Mouse (Mus musculus): ENCODE data around the gene Gpx3. TPM values are rescaled to one million over a fixed set of nuclear protein-coding genes. Genes with fewer than 3 reads are reported as not detected.
"Not testable (repeated sequence)": the region's sequence is repeated elsewhere in the genome, so short reads cannot be mapped to it uniquely, and the experiment has no call there.

Gpx3 gene
- total RNA-seq (2021) = 1 to 10 TPM; 8.6 to 9.7 TPM

DNA sequence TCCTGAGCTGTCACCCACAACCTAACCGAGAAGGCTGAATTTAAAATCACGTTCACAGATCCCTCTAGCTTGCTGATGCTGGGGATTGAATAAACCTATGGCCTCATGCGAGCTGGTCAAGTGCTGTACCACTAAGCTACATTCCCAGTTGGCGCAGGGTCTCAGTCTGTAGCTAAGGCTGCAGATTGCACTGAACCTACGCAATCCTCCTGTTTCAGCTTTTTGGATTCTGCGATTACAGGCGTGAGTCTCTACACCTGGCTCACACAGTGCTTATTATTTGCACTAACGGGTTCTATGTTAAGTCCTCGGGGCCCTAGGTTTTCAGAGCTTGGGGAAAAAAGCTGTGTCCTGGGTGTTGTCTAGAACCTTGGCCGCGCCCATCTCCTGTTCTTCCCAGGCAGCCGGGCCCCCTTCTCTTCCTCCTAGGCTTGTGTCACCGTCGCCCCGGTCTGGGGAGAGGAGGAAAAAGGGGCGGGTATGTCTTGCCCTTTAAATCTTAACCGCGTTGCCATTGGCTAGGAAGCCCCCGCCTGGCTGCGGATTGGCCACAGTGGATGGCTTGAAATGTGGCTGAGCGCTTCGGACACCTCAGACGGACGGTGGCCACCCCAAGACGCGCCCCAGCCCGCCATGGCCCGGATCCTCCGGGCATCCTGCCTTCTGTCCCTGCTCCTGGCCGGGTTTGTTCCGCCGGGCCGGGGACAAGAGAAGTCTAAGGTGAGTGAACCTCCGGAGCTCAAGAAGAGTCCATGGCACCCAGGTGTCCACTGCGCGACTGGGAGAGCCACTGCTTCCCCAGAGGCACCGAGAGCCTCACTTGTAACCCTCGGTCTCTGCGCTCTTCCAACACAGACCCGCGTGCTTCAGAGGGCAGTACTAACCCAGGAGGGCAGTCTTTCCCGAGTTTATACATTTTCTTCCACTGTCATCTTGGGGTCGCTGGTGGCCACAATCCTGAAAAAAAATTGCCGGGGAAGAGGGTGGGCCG is at the start of gene Gpx3:
TSS of gene Gpx3 (plus strand) at position 121 of the 991 bp plus-strand sequence.
- intact Hi-C loops (cut with DNase I) = no loop called here

GRCm38 (mm10) chr11:54858880-54859279 is 43.4 kb upstream of the Gpx3 start:
- intact Hi-C loops (cut with DNase I); DNase-seq (ENCODE audit: low spot score in 2 of 2): not testable (repeated sequence)

More for the DNA sequence above, at the start of gene Gpx3:
- DNase-seq (ENCODE audit: low spot score in 2 of 2) = peak; percentile 60 to 66

DNA sequence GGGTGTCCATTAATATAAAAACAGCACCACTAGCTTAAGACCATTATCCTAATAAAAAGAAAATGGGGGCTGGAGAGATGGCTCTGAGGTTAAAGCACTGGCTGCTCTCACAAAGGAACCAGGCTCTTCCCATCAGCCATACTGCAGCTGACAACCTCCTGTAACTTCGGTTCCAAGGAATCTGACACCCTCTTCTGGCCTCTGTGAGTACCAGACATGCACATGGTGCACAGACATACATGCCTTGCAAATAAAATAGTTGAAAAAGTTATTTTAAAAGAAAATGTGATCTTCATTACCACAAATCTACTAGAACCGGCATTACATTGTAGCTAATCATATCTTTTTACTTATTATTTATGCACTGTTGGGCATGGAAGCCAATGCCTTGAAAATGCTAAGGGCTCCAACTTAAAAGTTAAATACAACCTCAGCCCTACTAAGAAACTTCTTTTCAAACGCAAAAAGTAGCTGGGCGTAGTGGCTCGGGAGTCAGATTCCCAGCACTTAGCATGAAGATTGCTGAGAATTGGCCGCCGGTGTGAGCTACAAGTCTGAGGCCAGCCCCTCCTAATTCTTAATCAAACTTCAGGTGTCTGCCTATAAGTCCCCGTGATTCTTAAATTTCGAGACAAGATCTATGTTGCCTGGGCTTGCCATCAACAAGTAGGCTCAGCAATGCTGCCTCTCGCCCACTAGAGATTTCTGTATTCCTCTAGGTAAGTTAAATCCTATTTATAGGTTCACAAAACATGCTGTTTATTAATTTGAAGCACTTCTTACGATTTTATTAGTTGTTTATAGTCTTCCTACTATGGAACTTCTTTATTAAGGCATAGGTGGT is 42.7 kb upstream of the Gpx3 start:
- DNase-seq (ENCODE audit: low spot score in 2 of 2) = no peak
- intact Hi-C loops (cut with DNase I) = loop anchor here (2.0 to 10.0 kb wide), 2 partner anchors 73 to 295 kb away; partner anchors contain the start of gene Cdc42se2

DNA sequence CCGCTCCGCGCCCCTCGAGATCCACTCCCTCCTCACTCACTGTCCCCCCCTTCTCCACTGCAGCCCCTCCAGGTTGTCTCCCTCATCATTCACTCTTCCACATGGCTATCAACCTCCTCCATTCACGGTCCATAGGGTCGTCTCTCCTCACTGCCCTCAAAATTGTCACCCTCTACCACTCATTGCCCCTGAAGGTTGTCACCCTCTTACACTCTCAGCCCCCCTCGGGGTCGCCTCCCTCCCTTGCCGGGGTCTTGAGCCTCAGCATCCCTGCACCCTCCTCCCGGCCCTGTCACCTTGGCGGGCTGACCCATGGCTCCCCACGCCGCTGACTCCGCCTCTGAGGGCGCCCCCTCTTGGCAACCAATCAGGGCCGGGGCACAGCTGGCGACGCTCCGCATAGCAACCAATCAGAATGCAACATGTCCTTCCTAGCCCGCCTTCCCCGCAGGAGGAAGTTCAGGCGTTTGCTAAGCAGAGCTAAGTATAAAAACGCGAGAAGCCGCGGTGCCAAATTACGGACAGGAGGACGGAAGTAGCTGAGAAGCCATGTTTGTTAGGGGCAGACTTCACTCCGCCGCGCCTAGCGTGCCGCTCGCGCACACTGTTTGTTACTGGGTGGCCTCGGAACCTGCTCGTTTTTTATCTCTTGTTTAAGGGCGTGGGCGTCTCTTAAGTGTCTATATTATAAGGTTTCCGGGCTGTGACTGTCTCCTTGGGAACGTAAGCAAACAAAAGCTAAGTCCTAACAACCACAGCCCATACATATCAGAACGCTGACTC is 41.8 kb upstream of the Gpx3 start, which contains the start of gene Lyrm7:
TSS of gene Lyrm7 (minus strand) at position 661 of the 783 bp plus-strand sequence.
- intact Hi-C loops (cut with DNase I) = loop anchor here (2.0 to 10.0 kb wide), 2 partner anchors 74 to 296 kb away; partner anchors contain the start of gene Cdc42se2
- DNase-seq (ENCODE audit: low spot score in 2 of 2) = peak; percentile 95 to 99

GRCm38 (mm10) chr11:54861471-54862420 is 40.5 kb upstream of the Gpx3 start:
- DNase-seq (ENCODE audit: low spot score in 2 of 2) = no peak
- intact Hi-C loops (cut with DNase I) = loop anchor here (1.0 to 10.0 kb wide), 3 partner anchors 75 to 297 kb away; partner anchors contain the start of gene Cdc42se2

- peak; percentile 62 to 76 for DNase-seq (ENCODE audit: low spot score in 2 of 2)
- intact Hi-C loops (cut with DNase I) = loop anchor here (1.0 to 10.0 kb wide), 2 partner anchors 160 to 298 kb away; no protein-coding TSS in a partner anchor
These were observed 39.4 kb upstream of the Gpx3 start for GRCm38 (mm10) chr11:54862621-54863520.

GRCm38 (mm10) chr11:54865330-54866085 is 36.7 kb upstream of the Gpx3 start:
- intact Hi-C loops (cut with DNase I) = loop anchor here (10.0 kb wide), 1 partner anchor 301 kb away; no protein-coding TSS in a partner anchor
- DNase-seq (ENCODE audit: low spot score in 2 of 2) = no peak

DNA sequence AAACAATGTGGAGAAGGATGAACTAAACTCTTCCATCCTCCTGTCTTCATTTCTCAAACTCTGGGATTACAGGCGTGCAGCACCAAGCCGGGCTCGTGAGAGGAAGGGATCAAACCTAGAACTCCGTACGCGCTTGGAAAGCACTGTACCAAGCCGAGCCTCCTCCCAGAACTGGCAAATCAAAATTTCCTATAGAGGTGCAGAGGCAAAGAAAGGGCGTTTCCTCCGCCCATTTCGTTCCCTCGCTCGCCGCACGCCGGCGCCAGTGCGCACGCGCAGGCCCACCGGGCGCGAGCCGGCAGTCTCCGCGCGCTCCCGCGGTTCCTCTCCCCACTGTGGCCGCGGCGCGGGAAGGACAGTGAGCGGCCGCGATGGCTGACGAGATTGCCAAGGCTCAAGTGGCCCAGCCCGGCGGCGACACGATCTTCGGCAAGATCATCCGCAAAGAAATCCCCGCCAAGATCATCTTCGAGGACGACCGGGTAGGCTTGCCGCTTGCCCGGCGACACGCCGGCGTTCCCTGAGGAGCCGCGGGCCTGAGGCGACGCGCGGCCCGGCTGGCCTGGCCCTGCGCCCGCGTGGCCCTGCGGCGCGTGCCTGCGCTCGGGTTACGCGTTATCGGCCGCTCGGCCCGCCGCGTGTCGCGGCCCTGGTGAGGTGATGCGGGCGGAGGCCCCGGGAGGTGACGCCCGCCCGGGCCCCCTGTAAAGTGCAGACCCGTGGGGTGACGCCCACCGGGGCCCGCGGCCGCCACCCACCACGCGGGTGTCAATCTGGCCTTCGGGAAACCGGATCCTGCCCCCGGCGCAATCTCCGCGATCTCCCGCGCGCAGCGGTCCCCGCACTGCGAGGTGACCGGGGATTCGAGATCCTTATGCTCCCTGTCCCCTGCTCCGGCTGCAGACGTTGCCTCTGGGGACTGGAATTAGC is 35.9 kb upstream of the Gpx3 start, which contains the start of gene Hint1:
TSS of gene Hint1 (plus strand) at position 265 of the 930 bp plus-strand sequence.
- DNase-seq (ENCODE audit: low spot score in 2 of 2) = peak; percentile 92 to 95
- intact Hi-C loops (cut with DNase I) = loop anchor here (10.0 kb wide), 1 partner anchor 302 kb away; no protein-coding TSS in a partner anchor

- no peak for DNase-seq (ENCODE audit: low spot score in 2 of 2)
- intact Hi-C loops (cut with DNase I) = loop anchor here (10.0 kb wide), 1 partner anchor 302 kb away; no protein-coding TSS in a partner anchor
These were observed 35.2 kb upstream of the Gpx3 start for GRCm38 (mm10) chr11:54867049-54867385.

GRCm38 (mm10) chr11:54867903-54868434 is 34.3 kb upstream of the Gpx3 start:
- DNase-seq (ENCODE audit: low spot score in 2 of 2) = no peak
- intact Hi-C loops (cut with DNase I) = loop anchor here (10.0 kb wide), 1 partner anchor 303 kb away; no protein-coding TSS in a partner anchor

DNA sequence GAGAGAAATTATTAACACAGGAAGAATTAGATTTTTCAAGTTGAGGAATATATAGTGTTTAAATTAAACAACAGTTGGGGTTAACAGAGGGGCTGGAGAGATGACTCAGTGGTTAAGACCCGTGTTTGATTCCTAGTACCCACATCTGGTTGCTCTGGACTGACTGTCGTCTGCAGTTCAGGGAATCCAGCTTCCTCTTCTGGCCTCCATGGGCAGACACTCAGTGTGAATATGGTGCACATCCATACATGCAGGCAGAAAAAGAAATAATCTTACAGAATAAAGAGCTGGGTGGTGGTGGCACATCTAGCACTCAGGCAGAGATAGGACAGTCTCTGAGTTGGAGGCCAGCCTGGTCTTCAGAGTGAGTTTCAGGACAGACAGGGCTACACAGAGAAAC is 33.8 kb upstream of the Gpx3 start:
- no peak for DNase-seq (ENCODE audit: low spot score in 2 of 2)
- intact Hi-C loops (cut with DNase I) = loop anchor here (10.0 kb wide), 1 partner anchor 304 kb away; no protein-coding TSS in a partner anchor

- intact Hi-C loops (cut with DNase I) = loop anchor here (10.0 kb wide), 1 partner anchor 305 kb away; no protein-coding TSS in a partner anchor
- DNase-seq (ENCODE audit: low spot score in 2 of 2) = no peak
These were observed 32.9 kb upstream of the Gpx3 start for GRCm38 (mm10) chr11:54869318-54869717.

- intact Hi-C loops (cut with DNase I) = no loop called here
- DNase-seq (ENCODE audit: low spot score in 2 of 2) = no peak
These were observed 30.3 kb upstream of the Gpx3 start for GRCm38 (mm10) chr11:54871831-54872537.

- intact Hi-C loops (cut with DNase I) = no loop called here
- DNase-seq (ENCODE audit: low spot score in 2 of 2) = no peak
These were observed 26.2 kb upstream of the Gpx3 start for GRCm38 (mm10) chr11:54876031-54876430.
